Mouse (Mus musculus) thymus, postnatal 10 days (tissue): ENCODE measurements around the gene Setd7.
"Not testable (repeated sequence)": the region's sequence is repeated elsewhere in the genome, so short reads cannot be mapped to it uniquely, and the experiment has no call there.

Experiments used
- DNase-seq, 2 experiments: peaks; one replicate each; pipeline ENCODE4 v3.0.0; 2021; ENCODE audit warnings: low spot score in 2 of 2

The Setd7 gene

GRCm38 (mm10) chr3:51560511-51561108 lies at the start of gene Setd7:
Setd7 (minus strand) TSS chr3:51560879.
- DNase-seq, result peak; percentile 82 to 84

GRCm38 (mm10) chr3:51604489-51604888 lies 43.8 kb upstream of the Setd7 start:
- no peak for DNase-seq

GRCm38 (mm10) chr3:51603705-51604291 lies 43.1 kb upstream of the Setd7 start:
- no peak for DNase-seq

GRCm38 (mm10) chr3:51601461-51601860 lies 40.8 kb upstream of the Setd7 start:
- no peak for DNase-seq

- DNase-seq, result no peak
These were observed 40.0 kb upstream of the Setd7 start for GRCm38 (mm10) chr3:51600728-51601127.

- DNase-seq, result no peak
These were observed 38.5 kb upstream of the Setd7 start for GRCm38 (mm10) chr3:51599057-51599630.

- DNase-seq, result no peak
These were observed 35.9 kb upstream of the Setd7 start for GRCm38 (mm10) chr3:51596538-51596937.

- DNase-seq, result no peak
These were observed 32.8 kb upstream of the Setd7 start for GRCm38 (mm10) chr3:51593506-51593905.

GRCm38 (mm10) chr3:51591591-51591990 lies 30.9 kb upstream of the Setd7 start:
- no peak for DNase-seq

GRCm38 (mm10) chr3:51590207-51590892 lies 29.7 kb upstream of the Setd7 start:
- DNase-seq, result peak in 1 of 2 experiments; percentile 18

GRCm38 (mm10) chr3:51587697-51588262 lies 27.1 kb upstream of the Setd7 start:
- DNase-seq, result peak in 1 of 2 experiments; percentile 8

- peak; percentile 42 to 74 for DNase-seq
These were observed 23.1 kb upstream of the Setd7 start for GRCm38 (mm10) chr3:51583574-51584391.

GRCm38 (mm10) chr3:51579243-51579642 lies 18.6 kb upstream of the Setd7 start:
- DNase-seq, result not testable (repeated sequence)

- no peak for DNase-seq
These were observed 17.4 kb upstream of the Setd7 start for GRCm38 (mm10) chr3:51577816-51578749.

GRCm38 (mm10) chr3:51577359-51577758 lies 16.7 kb upstream of the Setd7 start:
- DNase-seq, result no peak

- no peak for DNase-seq
These were observed 13.2 kb upstream of the Setd7 start for GRCm38 (mm10) chr3:51573915-51574314.

- no peak for DNase-seq
These were observed 9.5 kb upstream of the Setd7 start for GRCm38 (mm10) chr3:51570200-51570599.

- no peak for DNase-seq
These were observed 1.3 kb upstream of the Setd7 start for GRCm38 (mm10) chr3:51561993-51562385.

GRCm38 (mm10) chr3:51561109-51561992 lies 672 bp upstream of the Setd7 start:
- DNase-seq, result peak; percentile 45 to 49
